Mouse (Mus musculus) limb, embryonic 12.5 days (tissue): ENCODE data around the gene Tep1. TPM values are rescaled to one million over a fixed set of nuclear protein-coding genes. Genes with fewer than 3 reads are reported as not detected.
A peak's percentile ranks its signal among the peaks of the same experiment; 100 is the strongest.

ENCODE experiments used
- ATAC-seq: fragments of 200-750 bp; cut with Nextera tagmentation; 2 replicates; pipeline ENCODE4 v1.8.0; 2017; ENCODE audit warnings: low read depth, moderate TSS enrichment; ENCODE audit not compliant: insufficient number of reproducible peaks, insufficient read depth, low FRiP score, low TSS enrichment
- H3K27ac ChIP-seq: fragments of 300-500 bp; sonication (generic); 2 replicates; pipeline ENCODE4 v1.5.1; 2016; ENCODE audit warnings: mild to moderate bottlenecking, moderate library complexity
- H3K27me3 ChIP-seq: fragments of 300-500 bp; sonication (generic); 2 replicates; pipeline ENCODE4 v1.6.1; 2016; ENCODE audit warnings: mild to moderate bottlenecking, moderate library complexity
- H3K36me3 ChIP-seq: fragments of 300-500 bp; sonication (generic); 2 replicates; pipeline ENCODE4 v1.6.1; 2016; ENCODE audit warnings: mild to moderate bottlenecking, moderate library complexity
- H3K4me1 ChIP-seq: fragments of 300-500 bp; sonication (generic); replicated peaks from 2 replicates; pipeline ENCODE4 v1.6.1; 2016
- H3K4me2 ChIP-seq: fragments of 300-500 bp; sonication (generic); 2 replicates; pipeline ENCODE4 v1.6.1; 2016; ENCODE audit warnings: mild to moderate bottlenecking, moderate library complexity
- H3K4me3 ChIP-seq: fragments of 300-500 bp; sonication (generic); replicated peaks from 2 replicates; pipeline ENCODE4 v1.5.1; 2016; ENCODE audit warnings: mild to moderate bottlenecking
- H3K9ac ChIP-seq: fragments of 300-500 bp; sonication (generic); replicated peaks from 2 replicates; pipeline ENCODE4 v1.6.1; 2016; ENCODE audit warnings: mild to moderate bottlenecking, moderate library complexity
- H3K9me3 ChIP-seq: fragments of 300-500 bp; sonication (generic); 2 replicates; pipeline ENCODE4 v1.6.1; 2016; ENCODE audit warnings: mild to moderate bottlenecking, moderate library complexity
- WGBS: fragments of 180-500 bp; shearing (Covaris S2); methylation state at CpG from one replicate; pipeline ENCODE4 v1.1.7; 2016; 5-methylcytosine and 5-hydroxymethylcytosine counted together
- polyA plus RNA-seq: library from polyadenylated mRNA; unstranded; fragments of >200 nt; fragmentation: Nextera tagmentation; extraction: Ambion mirVana; gene quantifications from 2 replicates; pipeline ENCODE4 v1.2.1, GENCODE M21; 2016

Gene Tep1
- polyA plus RNA-seq, 1 experiment from 2014 or later: 7.4 TPM

- H3K36me3 ChIP-seq: no peaks in the 10 kb centered on the region
- WGBS: 10% methylated on average over 2 of the region's 2 CpGs
- ATAC-seq: no peak
These were observed 82.2 kb downstream of the Tep1 start for GRCm38 (mm10) chr14:50788157-50788556.

GRCm38 (mm10) chr14:50785251-50785637, 85.1 kb downstream of the Tep1 start, which contains the start of gene Ttc5:
TSS of gene Ttc5 (minus strand) at chr14:50785519.
- no peaks in the 10 kb centered on the region for H3K27me3 ChIP-seq
- H3K27ac ChIP-seq: peak within 1 kb of the TSS; percentile 80
- H3K9me3 ChIP-seq: no peaks in the 10 kb centered on the region; the same call in 1 of the 2 replicates
- H3K4me2 ChIP-seq: peak within 1 kb of the TSS; percentile 65
- H3K4me1 ChIP-seq: peaks cover 6% of the 10 kb centered on the region
- peak within 1 kb of the TSS; percentile 84 for H3K9ac ChIP-seq
- peak; percentile 91 for ATAC-seq
- H3K36me3 ChIP-seq: peaks cover 17% of the 10 kb centered on the region
- WGBS: under 1% methylated on average over 21 of the region's 21 CpGs
- peak within 1 kb of the TSS; percentile 76 for H3K4me3 ChIP-seq

More at GRCm38 (mm10) chr14:50788157-50788556, 82.2 kb downstream of the Tep1 start:
- Histone ChIP-seq H3K4me2 (no peak overlapping the region), H3K4me1 (peaks cover 6% of the 10 kb centered on the region), H3K9ac (no peak overlapping the region), H3K9me3 (no peaks in the 10 kb centered on the region), H3K4me3 (no peak overlapping the region), H3K27ac (no peak overlapping the region), H3K27me3 (no peaks in the 10 kb centered on the region)

- ATAC-seq: no peak
- no peaks in the 10 kb centered on the region; the same call in 1 of the 2 replicates for H3K9me3 ChIP-seq
- peak overlapping the region; percentile 65 for H3K4me2 ChIP-seq
- peak overlapping the region; percentile 80 for H3K27ac ChIP-seq
- H3K4me1 ChIP-seq: peaks cover 6% of the 10 kb centered on the region
- peaks cover 22% of the 10 kb centered on the region for H3K36me3 ChIP-seq
- 27% methylated on average over 16 of the region's 16 CpGs for WGBS
- H3K4me3 ChIP-seq: peak overlapping the region; percentile 76
- H3K9ac ChIP-seq: peak overlapping the region; percentile 84
- no peaks in the 10 kb centered on the region for H3K27me3 ChIP-seq
These were observed 85.7 kb downstream of the Tep1 start for GRCm38 (mm10) chr14:50784391-50785250.

- no peak overlapping the region for H3K27ac ChIP-seq
- no peaks in the 10 kb centered on the region; the same call in 1 of the 2 replicates for H3K9me3 ChIP-seq
- no peak for ATAC-seq
- H3K9ac ChIP-seq: no peak overlapping the region
- 94% methylated on average over 3 of the region's 3 CpGs for WGBS
- H3K4me2 ChIP-seq: no peak overlapping the region
- H3K27me3 ChIP-seq: no peaks in the 10 kb centered on the region
- H3K36me3 ChIP-seq: peaks cover 36% of the 10 kb centered on the region
- no peak overlapping the region for H3K4me3 ChIP-seq
- H3K4me1 ChIP-seq: peaks cover 6% of the 10 kb centered on the region
These were observed 88.2 kb downstream of the Tep1 start for GRCm38 (mm10) chr14:50782166-50782565.

Other genes with a start within 250 kb of the Tep1 start
- not detected in 2 replicates for gene Olfr745, start 231.2 kb downstream of the Tep1 start, polyA plus RNA-seq
- not detected in 2 replicates for gene Olfr746, start 223.5 kb downstream of the Tep1 start, polyA plus RNA-seq
- gene Olfr747, start 177.4 kb downstream of the Tep1 start, polyA plus RNA-seq: not detected in 2 replicates
- not detected in 2 replicates for gene Olfr748, start 163.2 kb downstream of the Tep1 start, polyA plus RNA-seq
- not detected in 2 replicates for gene Olfr749, start 125.5 kb downstream of the Tep1 start, polyA plus RNA-seq
- 91.3 and 101 TPM in 2 replicates for gene Ttc5, start 85.0 kb downstream of the Tep1 start, polyA plus RNA-seq
- not detected in 2 replicates for gene Ccnb1ip1, start 62.8 kb downstream of the Tep1 start, polyA plus RNA-seq
- 60.3 and 64.2 TPM in 2 replicates for gene Parp2, start 62.7 kb downstream of the Tep1 start, polyA plus RNA-seq
- gene Klhl33, start 26.9 kb upstream of the Tep1 start, polyA plus RNA-seq: 0.11 TPM in 1 of 2 replicates, not detected in the other
- gene Osgep, start 54.3 kb upstream of the Tep1 start, polyA plus RNA-seq: 168 and 171 TPM in 2 replicates
- 350 and 374 TPM in 2 replicates for gene Apex1, start 54.4 kb upstream of the Tep1 start, polyA plus RNA-seq
- 58.7 and 59.1 TPM in 2 replicates for gene Pip4p1, start 60.3 kb upstream of the Tep1 start, polyA plus RNA-seq
- gene Pnp, start 60.5 kb upstream of the Tep1 start, polyA plus RNA-seq: 61.5 and 67.2 TPM in 2 replicates
- gene Gm49342, start 74.0 kb upstream of the Tep1 start, polyA plus RNA-seq: not detected in 2 replicates
- gene Pnp2, start 85.4 kb upstream of the Tep1 start, polyA plus RNA-seq: 0.74 and 0.78 TPM in 2 replicates
- not detected in 2 replicates for gene Rnase10, start 137.2 kb upstream of the Tep1 start, polyA plus RNA-seq
- not detected in 2 replicates for gene Rnase9, start 171.3 kb upstream of the Tep1 start, polyA plus RNA-seq
- not detected in 2 replicates for gene Rnase11, start 179.6 kb upstream of the Tep1 start, polyA plus RNA-seq
- gene Rnase12, start 187.1 kb upstream of the Tep1 start, polyA plus RNA-seq: 0.44 TPM in 1 of 2 replicates, not detected in the other
- gene Olfr750, start 203.9 kb upstream of the Tep1 start, polyA plus RNA-seq: not detected in 2 replicates
- gene Rnase4, start 220.5 kb upstream of the Tep1 start, polyA plus RNA-seq: 14.1 and 15.8 TPM in 2 replicates
- gene Ang, start 220.6 kb upstream of the Tep1 start, polyA plus RNA-seq: 3.1 and 3.7 TPM in 2 replicates
- not detected in 2 replicates for gene Eddm3b, start 243.9 kb upstream of the Tep1 start, polyA plus RNA-seq